Mouse (Mus musculus): ENCODE results near the gene Ly6g6e.

DNA sequence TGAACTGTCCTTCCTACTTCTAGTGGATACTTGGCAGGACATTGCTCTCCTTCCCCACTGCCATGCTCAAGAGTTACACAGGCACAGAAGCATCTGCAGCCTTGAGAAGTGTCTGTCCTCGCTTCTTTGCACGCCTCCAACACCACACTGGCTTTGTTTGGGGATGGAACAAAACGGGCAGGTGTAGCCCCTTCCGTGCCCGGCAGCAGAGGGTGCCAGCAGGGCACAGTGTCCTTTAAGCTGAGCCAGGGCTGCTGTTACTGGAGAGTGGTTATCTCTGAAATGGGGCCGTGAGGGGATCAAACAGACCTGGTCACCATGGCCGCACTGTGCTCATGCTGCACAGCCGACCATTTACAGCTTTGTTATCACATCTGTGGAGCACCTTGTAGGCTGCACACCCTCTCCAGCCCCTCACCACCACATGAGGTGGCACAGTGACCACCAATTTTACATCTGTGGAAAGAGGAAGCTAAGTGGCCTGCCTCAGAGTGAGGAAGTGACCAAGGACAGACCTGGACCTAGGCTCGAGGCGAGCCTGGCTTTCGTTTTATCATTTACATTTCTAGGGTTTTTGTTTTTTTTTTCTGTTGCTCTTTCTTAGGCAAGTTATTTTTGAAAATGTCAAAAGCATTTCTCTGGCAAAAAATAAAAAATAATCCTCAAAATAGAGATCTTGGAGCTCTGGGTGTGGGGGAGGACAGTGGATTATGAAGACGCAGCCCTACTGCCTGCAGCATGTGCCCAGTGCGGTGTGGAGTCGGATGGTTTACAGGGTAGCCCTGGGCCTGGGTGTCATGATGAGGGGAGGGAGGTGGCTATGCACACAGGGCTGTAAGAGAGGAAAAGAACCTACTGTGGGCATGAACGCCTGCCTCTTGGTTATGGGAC, 18.0 kb downstream of the Ly6g6e start:
- TF ChIP-seq CTCF (IDR thresholded peaks at IDR 0.05; ENCODE audit: extremely low read depth, insufficient read length, insufficient replicate concordance, low read depth, low read length): no peak
- no peak for TF ChIP-seq POLR2A (IDR thresholded peaks at IDR 0.05; ENCODE audit: low read depth, low read length)

All from small intestine, adult 2 months (tissue).